Mouse (Mus musculus) activated CD4-positive, CD25-positive, alpha-beta regulatory T cell, adult 4 months (primary cell): ENCODE measurements around the gene Tm2d1. TPM values are rescaled to one million over a fixed set of nuclear protein-coding genes. Genes with fewer than 3 reads are reported as not detected.
"Not testable (repeated sequence)": the region's sequence is repeated elsewhere in the genome, so short reads cannot be mapped to it uniquely, and the experiment has no call there.

Experiments used
- ATAC-seq: one replicate; pipeline ENCODE4 v1.8.0; 2017
- polyA plus RNA-seq, 2 experiments: library from polyadenylated mRNA; unstranded; fragments of 100-300 nt; shearing (Covaris generic); gene quantifications; one replicate each; pipeline ENCODE4 v1.2.1; 2017

Gene Tm2d1
- 10 to 100 TPM; 46.0 to 46.5 TPM for polyA plus RNA-seq

- peak; percentile 98 for ATAC-seq
Observed at GRCm38 (mm10) chr4:98382716-98383424, at the start of gene Tm2d1. Tm2d1 (minus strand) TSS chr4:98383306.

GRCm38 (mm10) chr4:98428371-98428770 lies 45.3 kb upstream of the Tm2d1 start:
- no peak for ATAC-seq

- ATAC-seq: not testable (repeated sequence)
Observed at GRCm38 (mm10) chr4:98415150-98415549, 32.0 kb upstream of the Tm2d1 start.

- peak; percentile 57 for ATAC-seq
Observed at GRCm38 (mm10) chr4:98408455-98408854, 25.3 kb upstream of the Tm2d1 start.

- ATAC-seq: no peak
Observed at GRCm38 (mm10) chr4:98404412-98404811, 21.3 kb upstream of the Tm2d1 start.

GRCm38 (mm10) chr4:98403492-98403891 lies 20.4 kb upstream of the Tm2d1 start:
- ATAC-seq: no peak

- ATAC-seq: no peak
Observed at GRCm38 (mm10) chr4:98401584-98401962, 18.5 kb upstream of the Tm2d1 start.

- ATAC-seq: no peak
Observed at GRCm38 (mm10) chr4:98400926-98401583, 17.9 kb upstream of the Tm2d1 start.

GRCm38 (mm10) chr4:98395690-98396437 lies 12.8 kb upstream of the Tm2d1 start, which contains the start of gene Patj:
Patj (plus strand) TSS chr4:98395785.
- ATAC-seq: peak; percentile 76

GRCm38 (mm10) chr4:98395346-98395689 lies 12.2 kb upstream of the Tm2d1 start:
- ATAC-seq: no peak

GRCm38 (mm10) chr4:98385036-98385435 lies 1.9 kb upstream of the Tm2d1 start:
- ATAC-seq: no peak

- no peak for ATAC-seq
Observed at GRCm38 (mm10) chr4:98376943-98377342, 6.2 kb downstream of the Tm2d1 start.

- ATAC-seq: no peak
Observed at GRCm38 (mm10) chr4:98375401-98375800, 7.7 kb downstream of the Tm2d1 start.

GRCm38 (mm10) chr4:98358034-98358809 lies 24.9 kb downstream of the Tm2d1 start:
- no peak for ATAC-seq

GRCm38 (mm10) chr4:98348580-98348979 lies 34.5 kb downstream of the Tm2d1 start:
- no peak for ATAC-seq

GRCm38 (mm10) chr4:98345783-98346182 lies 37.3 kb downstream of the Tm2d1 start:
- no peak for ATAC-seq

- no peak for ATAC-seq
Observed at GRCm38 (mm10) chr4:98339992-98340564, 43.0 kb downstream of the Tm2d1 start.

- no peak for ATAC-seq
Observed at GRCm38 (mm10) chr4:98338636-98339630, 44.2 kb downstream of the Tm2d1 start.

GRCm38 (mm10) chr4:98337197-98337596 lies 45.9 kb downstream of the Tm2d1 start:
- ATAC-seq: no peak

GRCm38 (mm10) chr4:98335726-98336125 lies 47.4 kb downstream of the Tm2d1 start:
- no peak for ATAC-seq

- peak; percentile 96 for ATAC-seq
Observed at GRCm38 (mm10) chr4:98322223-98322622, 60.9 kb downstream of the Tm2d1 start.
